Mouse (Mus musculus) liver, embryonic 13.5 days (tissue): ENCODE results near the gene Cfap206. TPM values are rescaled to one million over a fixed set of nuclear protein-coding genes. Genes with fewer than 3 reads are reported as not detected.
A peak's percentile ranks its signal among the peaks of the same experiment; 100 is the strongest.

ENCODE experiments used
- ATAC-seq: fragments of 200-750 bp; cut with Nextera tagmentation; 2 replicates; pipeline ENCODE4 v1.8.0; 2017; ENCODE audit warnings: low read depth, mild to moderate bottlenecking, moderate number of reproducible peaks, moderate library complexity
- DNase-seq: peaks from one replicate; pipeline ENCODE4 v3.0.0; 2022
- H3K27ac ChIP-seq: fragments of 300-500 bp; sonication (generic); 2 replicates; pipeline ENCODE4 v1.5.1; 2015; ENCODE audit warnings: moderate library complexity, mild to moderate bottlenecking, inconsistent platforms
- H3K27me3 ChIP-seq: fragments of 300-500 bp; sonication (generic); 2 replicates; pipeline ENCODE4 v1.6.1; 2015; ENCODE audit warnings: mild to moderate bottlenecking, inconsistent platforms
- H3K36me3 ChIP-seq: fragments of 300-500 bp; sonication (generic); 2 replicates; pipeline ENCODE4 v1.6.1; 2015; ENCODE audit warnings: mild to moderate bottlenecking, inconsistent platforms
- H3K4me1 ChIP-seq: fragments of 300-500 bp; sonication (generic); replicated peaks from 2 replicates; pipeline ENCODE4 v1.6.1; 2015; ENCODE audit warnings: inconsistent platforms
- H3K4me2 ChIP-seq: fragments of 300-500 bp; sonication (generic); 2 replicates; pipeline ENCODE4 v1.6.1; 2015; ENCODE audit warnings: inconsistent platforms, mild to moderate bottlenecking, moderate library complexity
- H3K4me3 ChIP-seq: fragments of 300-500 bp; sonication (generic); replicated peaks from 2 replicates; pipeline ENCODE4 v1.5.1; 2015; ENCODE audit warnings: mild to moderate bottlenecking, inconsistent platforms
- H3K9ac ChIP-seq: fragments of 300-500 bp; sonication (generic); 2 replicates; pipeline ENCODE4 v1.6.1; 2015; ENCODE audit warnings: mild to moderate bottlenecking, inconsistent platforms
- H3K9me3 ChIP-seq: fragments of 300-500 bp; sonication (generic); replicated peaks from 2 replicates; pipeline ENCODE4 v1.6.1; 2016; ENCODE audit warnings: inconsistent platforms
- WGBS: fragments of 180-500 bp; shearing (Covaris S2); methylation state at CpG from one replicate; pipeline ENCODE4 v1.1.7; 2015; ENCODE audit not compliant: insufficient replicate concordance; 5-methylcytosine and 5-hydroxymethylcytosine counted together
- polyA plus RNA-seq: library from polyadenylated mRNA; unstranded; fragments of >200 nt; fragmentation: Nextera tagmentation; extraction: Ambion mirVana; gene quantifications from 2 replicates; pipeline ENCODE4 v1.2.1, GENCODE M21; 2015

Gene Cfap206
- polyA plus RNA-seq, 1 experiment from 2014 or later, result not detected

DNA sequence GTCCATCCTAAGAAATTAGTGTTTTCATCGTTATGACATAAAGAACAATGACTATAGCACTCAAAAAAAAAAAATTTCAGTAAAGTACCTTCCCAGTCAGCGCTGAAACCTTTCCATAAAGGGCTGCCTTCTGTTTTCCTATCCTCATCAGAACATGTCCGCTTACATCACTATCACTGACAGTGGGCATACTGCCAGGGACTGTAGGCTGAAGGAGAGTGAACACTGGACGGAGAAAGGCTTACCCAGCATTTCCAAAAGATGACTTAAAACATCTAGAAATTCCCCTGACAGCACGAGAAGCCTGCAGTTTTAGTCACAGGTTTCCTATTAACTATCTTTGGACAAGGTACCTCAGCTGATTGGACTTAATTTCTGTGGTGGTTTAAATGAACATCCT, 56.3 kb downstream of the Cfap206 start:
- DNase-seq (no peak), ATAC-seq (no peak)
- H3K4me1 ChIP-seq, result no peaks in the 10 kb centered on the region
- no peak overlapping the region for H3K4me2 ChIP-seq
- H3K27me3 ChIP-seq, result no peaks in the 10 kb centered on the region
- 72% methylated on average over 5 of the region's 5 CpGs for WGBS
- H3K36me3 ChIP-seq, result peaks cover 22% of the 10 kb centered on the region
- no peak overlapping the region for H3K27ac ChIP-seq
- no peak overlapping the region for H3K4me3 ChIP-seq
- H3K9ac ChIP-seq, result no peak overlapping the region
- H3K9me3 ChIP-seq, result no peaks in the 10 kb centered on the region

DNA sequence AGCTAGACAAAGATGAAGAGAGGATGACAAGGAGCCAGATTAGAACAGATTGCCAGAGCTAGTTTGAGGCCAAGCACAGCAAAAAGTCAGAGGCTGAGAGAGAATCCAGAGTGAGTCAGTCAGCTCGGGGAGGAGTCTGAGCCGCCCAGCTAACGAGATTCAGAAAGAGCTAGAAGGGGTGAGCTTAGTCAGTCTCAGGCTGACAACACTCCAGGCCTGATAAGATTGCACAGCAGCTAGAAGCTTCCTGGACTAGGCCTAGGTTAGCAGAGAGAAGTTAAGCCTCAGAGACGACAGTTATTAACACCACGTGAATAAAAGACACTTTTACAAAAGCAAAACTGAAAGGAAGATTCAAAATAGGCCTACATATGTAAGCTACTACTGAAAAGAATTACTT, 62.1 kb downstream of the Cfap206 start:
- Histone ChIP-seq H3K4me2 (no peak overlapping the region), H3K9me3 (no peaks in the 10 kb centered on the region), H3K27ac (no peak overlapping the region), H3K36me3 (peaks cover 43% of the 10 kb centered on the region), H3K4me3 (no peak overlapping the region), H3K4me1 (no peaks in the 10 kb centered on the region), H3K9ac (no peak overlapping the region), H3K27me3 (no peaks in the 10 kb centered on the region)
- WGBS, result 41% methylated on average over 5 of the region's 5 CpGs
- ATAC-seq (no peak), DNase-seq (no peak)

DNA sequence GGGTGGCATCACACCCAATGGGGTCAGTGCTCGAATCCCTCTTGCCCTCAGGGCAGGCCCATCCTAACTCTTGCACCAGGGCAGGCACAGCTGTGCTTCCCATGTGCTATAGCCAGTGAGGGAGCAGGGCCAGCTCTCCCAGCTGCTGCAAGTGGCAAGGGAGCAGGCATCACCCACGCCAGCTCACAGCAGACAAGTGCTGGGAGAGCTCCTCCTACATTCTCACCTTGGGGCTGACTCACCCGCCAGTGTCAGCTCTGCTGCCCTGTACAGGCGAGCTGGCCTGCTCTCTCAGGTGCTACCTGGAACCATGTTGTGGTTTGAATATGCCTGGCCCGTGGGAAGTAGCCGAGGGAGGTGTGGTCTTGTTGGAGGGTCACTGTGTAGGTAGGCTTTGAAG, 68.1 kb downstream of the Cfap206 start:
- H3K27me3 ChIP-seq, result no peaks in the 10 kb centered on the region
- peaks cover 71% of the 10 kb centered on the region for H3K36me3 ChIP-seq
- no peak overlapping the region for H3K9ac ChIP-seq
- H3K4me1 ChIP-seq, result no peaks in the 10 kb centered on the region
- no peak overlapping the region for H3K4me2 ChIP-seq
- ATAC-seq (no peak), DNase-seq (no peak)
- H3K9me3 ChIP-seq, result no peaks in the 10 kb centered on the region
- WGBS, result 77% methylated on average over 6 of the region's 6 CpGs
- H3K27ac ChIP-seq, result no peak overlapping the region
- no peak overlapping the region for H3K4me3 ChIP-seq

DNA sequence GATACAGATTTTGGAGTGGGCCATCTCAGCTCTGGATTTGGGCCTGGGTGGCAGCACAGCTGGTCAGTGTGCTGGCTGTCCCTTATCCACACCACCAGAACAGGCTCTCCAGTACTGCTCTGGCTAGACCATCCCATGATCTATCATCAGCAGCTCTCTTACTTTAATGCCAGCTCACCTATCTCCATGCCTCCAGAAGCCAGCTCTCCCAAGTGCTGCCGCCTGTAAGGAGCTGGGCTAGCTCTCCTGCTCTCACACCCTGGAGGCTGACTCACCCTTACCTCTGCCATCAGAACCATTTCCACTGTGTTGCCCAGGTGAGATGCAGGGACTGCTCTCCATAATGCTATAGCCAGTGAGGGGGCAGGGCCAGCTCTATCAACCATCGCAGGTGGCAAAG, 68.5 kb downstream of the Cfap206 start:
- WGBS, result 84% methylated on average over 2 of the region's 2 CpGs
- Histone ChIP-seq H3K27me3 (no peaks in the 10 kb centered on the region), H3K4me2 (no peak overlapping the region), H3K4me3 (no peak overlapping the region), H3K36me3 (peaks cover 74% of the 10 kb centered on the region), H3K27ac (no peak overlapping the region), H3K9me3 (no peaks in the 10 kb centered on the region), H3K9ac (no peak overlapping the region), H3K4me1 (no peaks in the 10 kb centered on the region)
- ATAC-seq (0 out of 2 replicates have a peak, but pooled peaks have one; percentile 23), DNase-seq (no peak)

DNA sequence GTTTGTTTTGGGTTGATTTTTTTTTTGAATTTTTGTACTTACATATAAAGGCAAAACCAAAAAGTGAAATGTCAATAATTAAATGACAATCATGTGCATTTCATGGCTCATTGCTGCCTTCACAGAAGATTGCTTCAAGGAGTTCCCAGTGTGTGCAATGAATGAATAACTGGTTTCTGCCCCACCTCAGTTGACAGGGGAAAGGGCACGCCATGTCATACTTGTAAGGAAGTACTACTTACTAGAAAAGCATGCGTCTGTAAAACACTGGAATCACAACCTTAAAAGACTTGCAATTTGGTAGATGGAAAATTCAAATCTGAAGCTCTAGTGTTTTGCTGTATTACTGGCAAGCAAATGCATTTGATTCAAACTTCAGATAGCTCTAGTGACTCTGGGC, 71.0 kb downstream of the Cfap206 start:
- H3K4me2 ChIP-seq, result no peak overlapping the region
- no peak for DNase-seq
- H3K4me1 ChIP-seq, result no peaks in the 10 kb centered on the region
- H3K9me3 ChIP-seq, result no peaks in the 10 kb centered on the region
- no peak overlapping the region for H3K27ac ChIP-seq
- H3K4me3 ChIP-seq, result no peak overlapping the region
- WGBS, result 74% methylated on average over 2 of the region's 2 CpGs
- peaks cover 79% of the 10 kb centered on the region for H3K36me3 ChIP-seq
- H3K9ac ChIP-seq, result no peak overlapping the region
- no peaks in the 10 kb centered on the region for H3K27me3 ChIP-seq
- ATAC-seq, result no peak

DNA sequence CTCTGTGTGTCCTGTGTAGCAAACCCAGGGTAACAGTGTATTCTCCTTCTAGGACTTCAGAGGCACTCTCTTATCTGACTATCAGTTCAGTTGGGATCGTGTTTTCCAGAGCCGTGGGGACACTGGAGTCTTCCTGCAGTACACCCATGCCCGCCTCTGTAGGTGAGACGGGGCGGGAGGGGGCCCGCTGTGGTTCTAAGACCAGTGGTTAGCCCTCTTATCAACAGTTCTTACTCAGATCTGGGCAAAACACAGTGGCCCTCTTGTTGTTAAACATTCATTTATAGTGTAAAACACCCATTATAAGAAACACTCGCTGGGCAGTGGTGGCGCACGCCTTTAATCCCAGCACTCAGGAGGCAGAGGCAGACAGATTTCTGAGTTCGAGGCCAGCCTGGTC, 73.9 kb downstream of the Cfap206 start:
- H3K4me1 ChIP-seq, result no peaks in the 10 kb centered on the region
- no peaks in the 10 kb centered on the region for H3K9me3 ChIP-seq
- WGBS, result 80% methylated on average over 10 of the region's 10 CpGs
- DNase-seq (no peak), ATAC-seq (no peak)
- no peak overlapping the region for H3K4me2 ChIP-seq
- no peak overlapping the region for H3K9ac ChIP-seq
- H3K4me3 ChIP-seq, result no peak overlapping the region
- no peak overlapping the region for H3K27ac ChIP-seq
- peaks cover 77% of the 10 kb centered on the region for H3K36me3 ChIP-seq
- H3K27me3 ChIP-seq, result no peaks in the 10 kb centered on the region

DNA sequence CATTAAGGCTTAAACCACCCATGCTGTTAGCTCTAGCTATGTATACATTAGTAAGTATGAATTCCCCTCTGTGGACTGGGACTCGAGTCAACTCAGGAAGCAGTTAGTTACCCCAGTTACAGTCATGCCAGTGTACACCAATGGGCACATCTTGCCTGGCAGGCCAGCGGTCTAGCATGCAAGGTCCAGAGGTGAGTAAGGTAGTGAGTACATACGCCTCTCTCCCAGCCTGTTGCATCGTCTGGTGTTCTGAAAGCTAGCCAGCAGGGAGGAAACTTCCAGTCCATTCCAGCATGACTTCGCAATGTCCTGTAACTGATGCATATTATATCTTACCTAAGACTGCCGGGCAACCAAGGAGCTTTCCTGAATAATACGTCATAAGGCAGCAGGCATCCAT, 76.8 kb downstream of the Cfap206 start:
- Histone ChIP-seq H3K27me3 (no peaks in the 10 kb centered on the region), H3K9me3 (no peaks in the 10 kb centered on the region), H3K27ac (no peak overlapping the region), H3K4me2 (no peak overlapping the region), H3K9ac (no peak overlapping the region), H3K36me3 (peaks cover 64% of the 10 kb centered on the region), H3K4me1 (no peaks in the 10 kb centered on the region), H3K4me3 (no peak overlapping the region)
- no peak for DNase-seq
- ATAC-seq, result no peak
- WGBS, result 78% methylated on average over 7 of the region's 7 CpGs

DNA sequence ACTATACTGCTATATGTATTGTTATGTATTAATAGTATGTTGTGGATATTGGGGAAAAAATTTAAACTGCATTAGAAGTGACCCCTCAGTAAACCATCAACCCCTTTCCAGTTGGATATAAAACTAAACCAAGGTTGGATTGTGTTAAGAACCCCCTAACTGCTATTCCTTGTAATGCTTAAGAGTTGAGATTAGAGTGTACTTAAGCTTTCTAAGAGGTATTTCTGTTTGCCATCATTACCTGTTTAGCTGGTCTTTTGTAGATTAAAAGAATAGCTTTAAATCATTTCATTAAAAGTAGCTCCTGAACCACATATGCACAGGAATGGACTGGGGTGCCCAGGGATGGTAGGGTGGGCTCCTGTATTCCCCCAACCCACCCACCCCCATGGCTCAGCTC, 85.2 kb downstream of the Cfap206 start:
- no peak for ATAC-seq
- no peak overlapping the region for H3K4me3 ChIP-seq
- no peak overlapping the region for H3K9ac ChIP-seq
- H3K9me3 ChIP-seq, result no peaks in the 10 kb centered on the region
- H3K27me3 ChIP-seq, result no peaks in the 10 kb centered on the region
- no peaks in the 10 kb centered on the region for H3K4me1 ChIP-seq
- H3K4me2 ChIP-seq, result no peak overlapping the region
- no peak for DNase-seq
- no peak overlapping the region for H3K27ac ChIP-seq
- peaks cover 57% of the 10 kb centered on the region for H3K36me3 ChIP-seq

DNA sequence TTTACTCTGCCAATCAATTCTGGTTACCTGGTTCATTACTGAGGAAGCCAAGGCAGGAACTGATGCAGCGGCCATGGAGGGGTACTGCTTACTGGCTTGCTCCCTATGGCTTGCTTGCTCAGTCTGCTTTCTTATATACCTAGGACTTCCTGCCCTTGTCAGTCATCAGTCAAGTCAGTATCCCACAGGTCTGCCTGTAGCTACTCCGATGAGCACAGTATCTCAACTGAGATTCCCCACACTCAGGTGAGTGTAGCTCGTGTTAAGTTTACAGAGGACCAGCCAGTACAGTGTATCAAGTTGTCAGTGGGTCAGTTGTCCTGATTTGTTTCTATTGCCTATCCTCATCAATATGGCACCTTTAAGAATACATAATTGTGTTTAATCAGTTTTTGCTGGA, 89.3 kb downstream of the Cfap206 start:
- H3K9ac ChIP-seq, result no peak overlapping the region
- no peak for ATAC-seq
- H3K27me3 ChIP-seq, result no peaks in the 10 kb centered on the region
- H3K9me3 ChIP-seq, result no peaks in the 10 kb centered on the region
- no peak overlapping the region for H3K4me2 ChIP-seq
- H3K27ac ChIP-seq, result no peak overlapping the region
- peaks cover 35% of the 10 kb centered on the region for H3K36me3 ChIP-seq
- DNase-seq, result no peak
- no peak overlapping the region for H3K4me3 ChIP-seq
- WGBS, result 83% methylated on average over 3 of the region's 3 CpGs
- no peaks in the 10 kb centered on the region for H3K4me1 ChIP-seq

DNA sequence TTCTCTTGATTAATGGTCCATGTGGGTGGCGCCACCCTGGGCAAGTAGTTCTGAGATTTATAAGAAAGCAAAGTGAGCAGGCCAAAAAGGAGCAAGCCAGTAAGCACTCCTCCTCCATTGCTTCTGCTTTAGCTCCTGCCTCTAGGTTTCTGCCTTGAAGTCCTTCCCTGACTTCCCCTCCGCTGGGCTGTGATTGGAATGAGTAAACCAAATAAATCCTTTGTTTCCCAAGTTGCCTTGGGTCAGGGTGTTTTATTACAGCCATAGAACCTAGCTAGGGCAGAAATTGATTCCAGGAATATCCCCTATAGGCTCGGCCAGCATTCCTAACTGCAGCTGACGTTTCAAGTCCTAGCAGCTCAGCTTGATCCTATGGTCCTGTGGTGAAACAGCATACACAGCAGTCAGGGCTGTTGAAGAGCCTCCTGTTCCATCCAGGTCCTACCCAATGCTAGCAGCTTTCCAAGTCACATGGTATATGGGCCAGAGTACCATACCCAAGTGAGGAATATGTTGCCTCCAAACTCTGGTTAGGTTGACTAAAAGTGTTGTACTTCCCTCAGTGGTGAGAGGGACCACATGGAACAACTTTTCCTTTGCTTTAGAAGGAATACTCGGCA, 90.2 kb downstream of the Cfap206 start:
- ATAC-seq (no peak), DNase-seq (no peak)
- WGBS, result 77% methylated on average over 5 of the region's 5 CpGs
- Histone ChIP-seq H3K9ac (no peak overlapping the region), H3K9me3 (no peaks in the 10 kb centered on the region), H3K4me1 (no peaks in the 10 kb centered on the region), H3K4me3 (no peak overlapping the region), H3K27ac (no peak overlapping the region), H3K36me3 (peaks cover 36% of the 10 kb centered on the region), H3K4me2 (no peak overlapping the region), H3K27me3 (no peaks in the 10 kb centered on the region)
